Mouse (Mus musculus) mature B cell (primary cell): ENCODE measurements at regions not wholly inside any gene's neighbourhood (a gene's known extent, or its start where the extent isn't known, plus 50 kb on each side); places are given as distances from the start of the nearest gene placed in this dataset.

Experiments
- in situ Hi-C: fragments of 300-500 bp; cut with MboI; formaldehyde crosslinking; loops from 2 replicates; pipeline ENCODE4 v1.14.3; 2019

- in situ Hi-C loops: no loop called here
These were observed 367.7 kb upstream of the Kif2a start for GRCm38 (mm10) chr13:107389535-107390150.

GRCm38 (mm10) chr13:107389074-107389473 is 367.1 kb upstream of the Kif2a start:
- in situ Hi-C loops: no loop called here

DNA sequence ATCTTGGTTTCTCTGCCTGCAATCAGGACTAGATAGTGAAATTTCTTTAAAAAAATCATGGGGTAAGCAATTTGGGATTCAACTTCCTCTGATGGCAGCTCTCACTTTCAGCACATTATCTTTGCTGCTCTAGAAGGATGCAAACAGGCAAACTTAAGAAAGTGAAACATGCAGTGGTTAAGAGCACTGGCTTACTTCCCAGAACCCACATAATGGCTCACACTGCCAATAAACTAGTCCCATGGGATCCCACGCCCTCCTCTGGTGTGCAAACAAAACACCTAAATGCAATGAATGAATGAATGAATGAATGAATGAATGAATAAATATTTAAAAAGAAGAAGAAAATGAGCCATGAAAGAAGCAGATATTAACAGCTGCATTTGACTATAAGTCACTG is 356.1 kb upstream of the Kif2a start:
- in situ Hi-C loops: no loop called here

DNA sequence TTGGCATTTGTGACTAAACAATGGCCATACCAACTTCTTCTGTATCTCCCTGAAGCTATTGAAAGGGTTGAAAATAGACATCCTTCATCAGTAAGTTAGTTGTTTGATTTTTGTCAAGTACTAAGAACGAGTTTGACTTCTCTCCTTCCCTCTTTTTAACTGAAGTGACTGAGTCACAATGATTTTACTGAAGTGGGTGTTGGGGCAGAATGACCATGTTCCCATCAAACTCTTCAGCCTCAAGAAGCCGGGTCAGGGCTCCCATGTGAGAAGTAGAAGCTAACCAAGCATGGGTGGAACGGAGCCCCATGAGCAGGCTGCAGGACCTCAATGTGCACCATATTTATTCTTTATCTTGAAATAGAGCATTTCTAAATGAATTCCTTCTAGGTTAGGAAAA is 350.7 kb upstream of the Kif2a start:
- in situ Hi-C loops: no loop called here

DNA sequence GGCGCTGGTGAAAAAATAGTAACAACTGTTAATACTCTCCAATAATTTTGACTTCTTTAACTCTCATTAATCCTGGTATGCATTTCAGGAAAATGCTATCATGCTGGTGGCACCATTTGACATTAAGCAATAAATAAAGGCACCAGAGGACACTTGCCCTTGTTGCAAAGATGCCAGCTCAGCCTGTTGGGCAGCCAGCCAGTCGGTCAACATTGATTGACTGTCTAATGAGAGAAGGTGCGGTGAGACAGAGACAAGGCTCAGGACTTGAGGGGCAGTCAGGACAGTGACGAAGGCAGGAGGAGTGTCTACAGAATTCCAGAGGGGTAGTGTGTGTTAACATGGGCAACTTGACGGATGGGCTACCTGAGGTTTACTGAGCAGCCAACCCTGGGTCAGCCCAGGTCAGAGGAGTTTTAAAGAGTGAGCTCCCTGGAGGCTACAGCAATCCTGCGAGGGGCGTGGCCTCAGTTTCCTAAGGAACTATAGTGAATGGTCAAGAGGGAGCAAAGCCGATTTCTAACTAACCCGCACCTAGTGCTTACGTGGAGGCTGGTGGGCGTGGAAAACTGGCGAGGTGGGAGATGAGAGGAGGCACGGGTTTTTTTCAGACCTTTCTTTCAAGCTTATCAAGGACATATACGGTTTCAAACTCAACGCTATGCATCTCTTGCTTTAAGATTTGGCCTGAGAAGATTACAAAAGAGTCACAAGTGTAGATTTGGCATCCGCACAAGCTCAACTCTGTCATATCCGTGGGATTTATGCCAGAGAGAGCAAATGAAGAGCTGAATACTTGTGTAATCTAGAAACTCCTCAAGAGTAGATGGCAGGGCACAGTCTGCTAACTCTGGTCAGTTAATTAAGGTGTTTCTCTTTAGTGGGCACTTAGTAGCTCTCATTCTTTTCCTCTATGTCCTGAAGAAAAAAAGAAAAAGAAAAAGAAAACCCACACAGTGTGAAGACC is 350.0 kb upstream of the Kif2a start:
- in situ Hi-C loops: no loop called here

- in situ Hi-C loops: no loop called here
These were observed 345.7 kb upstream of the Kif2a start for GRCm38 (mm10) chr13:107367639-107368038.

- in situ Hi-C loops: no loop called here
These were observed 343.8 kb upstream of the Kif2a start for GRCm38 (mm10) chr13:107365766-107366165.

DNA sequence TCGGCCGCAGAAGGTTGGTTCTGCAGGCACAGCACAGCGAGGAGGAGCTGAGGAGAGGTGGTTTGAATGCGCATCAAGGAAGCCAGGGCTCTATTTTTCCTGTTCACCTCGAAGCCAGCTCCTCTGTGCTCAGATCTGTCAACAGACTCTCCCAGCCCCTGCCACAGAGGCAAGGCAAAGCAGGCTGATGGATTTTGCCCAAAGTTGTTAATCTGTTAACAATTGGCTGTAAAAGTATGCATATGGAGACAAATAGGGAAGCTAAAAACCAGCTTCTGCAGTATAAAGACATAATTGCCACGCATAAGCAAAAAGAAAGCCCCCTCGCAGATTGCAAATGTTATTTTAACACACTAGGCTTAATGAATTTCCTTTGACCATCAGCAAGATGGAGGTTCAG is 343.3 kb upstream of the Kif2a start:
- in situ Hi-C loops: no loop called here

- in situ Hi-C loops: no loop called here
These were observed 341.1 kb upstream of the Kif2a start for GRCm38 (mm10) chr13:107362806-107363687.

DNA sequence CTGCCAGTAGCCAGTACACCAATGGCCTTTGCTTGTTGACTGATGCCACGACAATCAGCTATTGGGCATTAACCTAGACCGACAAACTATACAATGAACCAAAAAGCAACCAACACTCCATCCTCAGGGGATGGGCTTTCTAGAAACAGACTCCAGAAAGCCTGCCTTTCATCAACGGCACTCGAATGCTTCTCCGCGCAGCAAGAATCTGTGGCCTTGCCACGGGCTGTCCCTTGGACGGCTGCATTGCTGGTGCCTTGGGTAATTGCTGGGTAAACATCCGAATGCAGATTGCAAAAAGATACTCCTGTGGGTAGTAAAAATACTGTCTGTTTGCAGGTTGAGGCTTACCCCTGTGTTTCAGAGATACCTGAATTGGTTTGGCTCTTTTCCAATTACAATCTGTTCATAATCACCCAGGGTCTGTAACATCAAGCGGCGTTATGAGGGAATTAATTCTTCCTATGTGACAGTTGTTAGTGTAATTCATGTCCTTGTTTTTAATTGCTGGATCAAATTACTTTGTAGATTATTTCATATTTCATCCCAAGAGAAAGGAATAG is 319.0 kb upstream of the Kif2a start:
- in situ Hi-C loops: no loop called here

GRCm38 (mm10) chr13:107338111-107338510 is 316.2 kb upstream of the Kif2a start:
- in situ Hi-C loops: no loop called here

- in situ Hi-C loops: no loop called here
These were observed 315.2 kb upstream of the Kif2a start for GRCm38 (mm10) chr13:107337111-107337510.

DNA sequence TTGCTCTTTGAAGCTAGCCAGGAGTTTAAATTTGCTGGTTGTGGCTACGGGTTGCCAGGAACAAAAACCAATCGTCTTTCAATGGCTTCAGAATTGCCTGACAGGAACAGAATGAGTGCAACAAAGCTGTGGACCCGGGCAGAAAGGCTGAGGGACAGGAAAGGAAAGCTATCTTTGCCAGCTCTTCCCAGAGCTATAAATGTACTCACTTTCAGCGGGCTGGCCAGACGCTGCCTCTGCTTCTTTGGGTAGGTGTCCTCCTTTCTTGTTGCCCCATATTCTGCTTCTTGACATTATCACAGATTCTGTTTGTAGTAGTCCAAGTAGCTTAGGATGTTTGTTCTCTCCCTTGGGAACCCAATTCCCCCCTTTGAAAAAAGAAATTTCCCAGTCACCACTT is 307.4 kb upstream of the Kif2a start:
- in situ Hi-C loops: no loop called here

- in situ Hi-C loops: no loop called here
These were observed 304.0 kb upstream of the Kif2a start for GRCm38 (mm10) chr13:107325707-107326495.

DNA sequence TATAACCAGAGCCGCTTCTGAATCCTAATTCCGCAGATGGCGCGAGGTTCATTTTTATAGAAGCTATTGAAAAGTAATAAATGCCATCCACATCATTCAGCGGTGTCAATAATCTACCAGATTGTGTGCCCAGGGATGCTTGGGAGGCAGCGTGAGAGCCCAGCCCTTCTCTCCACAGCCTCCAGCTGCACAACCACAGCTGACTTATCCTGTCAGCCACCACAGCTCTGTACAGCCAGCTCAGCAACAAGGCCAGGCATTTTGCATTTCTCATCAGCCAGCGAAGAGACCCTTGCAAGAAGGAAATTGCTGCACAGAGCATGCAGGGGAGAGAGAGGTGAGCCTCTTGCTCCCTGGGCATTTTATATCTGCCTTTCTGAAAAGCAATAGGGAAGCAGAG is 292.8 kb upstream of the Kif2a start:
- in situ Hi-C loops: no loop called here

GRCm38 (mm10) chr13:107308958-107309639 is 287.2 kb upstream of the Kif2a start:
- in situ Hi-C loops: no loop called here

GRCm38 (mm10) chr13:107308404-107308803 is 286.5 kb upstream of the Kif2a start:
- in situ Hi-C loops: no loop called here

DNA sequence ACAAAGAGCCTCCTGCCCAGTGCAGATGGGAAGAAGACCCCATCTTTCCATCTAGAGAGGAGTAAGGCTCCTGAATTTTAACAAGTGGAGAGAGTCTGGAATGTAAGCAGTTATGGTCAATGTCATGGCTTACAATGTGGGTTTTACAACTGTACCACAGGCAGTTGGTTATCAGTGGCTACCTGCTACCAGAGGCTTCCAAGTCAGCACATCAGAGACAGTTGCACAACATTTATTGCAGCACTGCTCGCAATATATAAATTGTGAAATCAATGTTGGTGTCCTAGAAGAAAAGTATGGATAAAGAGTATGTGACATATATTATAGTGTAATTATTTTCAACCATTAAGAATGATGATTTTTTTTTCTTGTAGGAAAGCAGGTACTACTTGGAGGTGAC is 285.0 kb upstream of the Kif2a start:
- in situ Hi-C loops: no loop called here

GRCm38 (mm10) chr13:107306232-107306631 is 284.3 kb upstream of the Kif2a start:
- in situ Hi-C loops: no loop called here

- in situ Hi-C loops: no loop called here
These were observed 283.8 kb upstream of the Kif2a start for GRCm38 (mm10) chr13:107305738-107306137.

DNA sequence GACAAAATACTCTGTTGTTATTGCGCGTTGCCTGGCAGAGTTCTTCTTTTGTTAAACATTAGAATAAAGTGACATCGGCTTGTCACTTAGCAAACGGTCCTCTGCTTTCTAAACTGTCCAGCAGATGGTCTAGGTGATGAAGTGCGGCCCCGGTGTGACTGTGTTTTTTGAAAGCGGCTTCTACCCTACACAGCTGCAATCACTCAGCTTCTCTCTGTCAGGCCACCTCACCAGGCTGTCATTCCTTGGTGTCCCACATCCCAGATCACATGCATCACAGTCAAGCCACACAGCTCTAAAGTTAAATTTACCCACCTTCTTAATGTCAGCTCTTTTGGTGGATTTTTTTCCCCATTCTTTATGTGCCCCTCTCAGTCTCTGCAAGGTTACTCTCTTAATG is 282.0 kb upstream of the Kif2a start:
- in situ Hi-C loops: no loop called here
